In the genomic region with DNA sequence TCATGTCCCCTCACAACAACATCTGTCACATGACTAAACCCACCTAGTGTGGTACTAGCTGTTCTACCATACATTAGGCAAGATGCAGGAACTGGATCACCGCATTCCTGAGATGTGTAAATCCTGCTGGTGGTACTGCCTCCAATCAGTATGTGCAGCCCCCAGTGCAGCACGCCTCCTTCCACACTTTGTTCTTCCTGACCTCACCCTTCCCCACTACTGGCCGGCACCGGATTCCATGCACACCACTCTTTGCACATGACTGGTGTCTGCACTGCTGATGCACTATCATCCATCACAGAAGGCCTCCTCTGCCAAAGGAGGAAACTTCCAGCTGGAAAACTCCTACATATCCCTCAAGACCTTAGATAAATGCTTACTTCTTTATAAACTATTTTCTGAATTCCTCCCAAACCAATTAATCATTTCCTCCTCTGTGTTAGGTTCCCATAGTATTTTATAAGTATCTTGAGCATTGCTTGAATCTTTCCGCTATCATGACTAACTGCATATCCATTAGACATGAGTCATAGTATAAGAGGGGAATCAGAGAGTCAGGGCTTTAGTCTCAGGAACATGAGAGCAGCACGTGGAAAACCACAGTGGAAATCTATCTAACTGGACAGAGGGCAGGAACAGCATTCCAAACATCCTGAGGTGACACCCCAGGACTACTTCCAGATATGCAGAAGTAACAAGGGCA, we compare ENCODE assay signal across 12 mouse cellular contexts.
DNase-seq lines count a peak whose midpoint lies in the region; ATAC-seq and TF ChIP-seq lines count a peak whose summit lies in the region.
"Had no signal": no experiment of that assay in that cellular context is flagged by ENCODE, and none has a peak within 500 bp of the region (broad histone marks: within the 10 kb centered on the region; RNA-seq: fewer than 3 reads in every experiment).

No protein-coding gene starts in this region.

- no peak for TF ChIP-seq CTCF in kidney, postnatal 0 days (IDR thresholded peaks at IDR 0.05; ENCODE audit: low read depth)

- no peaks in the 10 kb centered on the region for H3K36me3 ChIP-seq in kidney, postnatal 0 days (ENCODE audit: insufficient read depth, low read length)
- no peaks in the 10 kb centered on the region for H3K36me3 ChIP-seq in stomach, embryonic 14.5 days (ENCODE audit: control insufficient read depth, insufficient read depth, low read length)
- no peaks in the 10 kb centered on the region for H3K36me3 ChIP-seq in limb, embryonic 10.5 days
- H3K36me3 ChIP-seq: embryonic facial prominence, embryonic 13.5 days; liver, embryonic 12.5 days had no signal

- no peak overlapping the region for H3K9ac ChIP-seq in kidney, postnatal 0 days (ENCODE audit: low read depth, low read length)
- H3K9ac ChIP-seq in stomach, embryonic 14.5 days (replicated peaks; ENCODE audit: low read depth, low read length), result no peak overlapping the region
- H3K9ac ChIP-seq: embryonic facial prominence, embryonic 13.5 days; liver, embryonic 12.5 days had no signal

- H3K4me2 ChIP-seq in kidney, postnatal 0 days (ENCODE audit: low read length), result no peak overlapping the region
- no peak overlapping the region for H3K4me2 ChIP-seq in stomach, embryonic 14.5 days (replicated peaks; ENCODE audit: low read depth, low read length)
- H3K4me2 ChIP-seq: embryonic facial prominence, embryonic 13.5 days; liver, embryonic 12.5 days had no signal

- H3K27ac ChIP-seq in kidney, postnatal 0 days, result no peak overlapping the region
- H3K27ac ChIP-seq in stomach, embryonic 14.5 days (ENCODE audit: low read length), result no peak overlapping the region
- no peak overlapping the region for H3K27ac ChIP-seq in limb, embryonic 10.5 days
- H3K27ac ChIP-seq: embryonic facial prominence, embryonic 13.5 days; liver, embryonic 12.5 days had no signal

- no peak overlapping the region for H3K4me3 ChIP-seq in kidney, postnatal 0 days (replicated peaks; ENCODE audit: low read depth, low read length)
- H3K4me3 ChIP-seq in stomach, embryonic 14.5 days (ENCODE audit: low read depth, low read length), result no peak overlapping the region
- H3K4me3 ChIP-seq in limb, embryonic 10.5 days, result no peak overlapping the region
- H3K4me3 ChIP-seq: embryonic facial prominence, embryonic 13.5 days; liver, embryonic 12.5 days had no signal

- peaks cover under 1% of the 10 kb centered on the region; the same call in 1 of the 2 replicates for H3K4me1 ChIP-seq in kidney, postnatal 0 days (replicated peaks; ENCODE audit: insufficient read depth, low read length)
- peaks cover 44% of the 10 kb centered on the region; the same call in 1 of the 2 replicates for H3K4me1 ChIP-seq in stomach, embryonic 14.5 days (ENCODE audit: control insufficient read depth, insufficient read depth, low read length)
- H3K4me1 ChIP-seq in limb, embryonic 10.5 days, result peaks cover 34% of the 10 kb centered on the region
- H3K4me1 ChIP-seq: liver, embryonic 12.5 days had no signal

- WGBS in kidney, postnatal 0 days, result 52% methylated on average over 6 of the region's 6 CpGs
- WGBS in stomach, embryonic 14.5 days, result 45% methylated on average over 6 of the region's 6 CpGs
- 76% methylated on average over 6 of the region's 6 CpGs for WGBS in limb, embryonic 10.5 days

- DNase-seq in kidney, postnatal 0 days (ENCODE audit: low spot score), result peak; percentile 22
- DNase-seq in kidney, adult 18-20 months, result no peak
- peak; percentile 26 for DNase-seq in 416B (ENCODE audit: low read depth)
- peak; percentile 54 for DNase-seq in Muller cell, postnatal 12 days (ENCODE audit: inconsistent ontology term)
- DNase-seq in cerebellum, adult 11 months, result no peak
- DNase-seq in limb, embryonic 10.5 days (ENCODE audit: low spot score), result no peak
- DNase-seq: layer of hippocampus, adult 9-11 months; thymus, adult 18-20 months had no signal

- no peaks in the 10 kb centered on the region for H3K27me3 ChIP-seq in kidney, postnatal 0 days (ENCODE audit: insufficient read depth, low read length)
- H3K27me3 ChIP-seq in stomach, embryonic 14.5 days (ENCODE audit: control insufficient read depth, insufficient read depth, low read length), result no peaks in the 10 kb centered on the region
- H3K27me3 ChIP-seq in limb, embryonic 10.5 days (ENCODE audit: low read depth, poor library complexity, severe bottlenecking), result no peaks in the 10 kb centered on the region
- H3K27me3 ChIP-seq: embryonic facial prominence, embryonic 13.5 days; liver, embryonic 12.5 days had no signal

- no peaks in the 10 kb centered on the region for H3K9me3 ChIP-seq in kidney, postnatal 0 days (replicated peaks; ENCODE audit: low read length)
- H3K9me3 ChIP-seq in stomach, embryonic 14.5 days (ENCODE audit: control insufficient read depth, low read depth, low read length), result no peaks in the 10 kb centered on the region
- no peaks in the 10 kb centered on the region for H3K9me3 ChIP-seq in limb, embryonic 10.5 days (replicated peaks)
- H3K9me3 ChIP-seq: embryonic facial prominence, embryonic 13.5 days; liver, embryonic 12.5 days had no signal

- ATAC-seq in kidney, postnatal 0 days (replicated peaks; ENCODE audit: low FRiP score, low read depth), result no peak
- ATAC-seq in stomach, embryonic 14.5 days (ENCODE audit: insufficient number of reproducible peaks, insufficient read depth, low FRiP score, low read depth), result peak; percentile 69; the same call in 1 of the 2 replicates
- ATAC-seq: hindbrain, embryonic 16.5 days; liver, embryonic 12.5 days had no signal

Comparison
In these comparisons a context has a peak if more than half of its experiments do, and no peak if none do; other contexts are left out.
1. DNase-seq: peak in kidney, postnatal 0 days (single experiment), 416B (single experiment) and Muller cell, postnatal 12 days (single experiment); none in kidney, adult 18-20 months (single experiment), cerebellum, adult 11 months (single experiment) and limb, embryonic 10.5 days (single experiment).